Mouse (Mus musculus) neural tube, embryonic 13.5 days (tissue): Measurements from ENCODE around the gene Selenoo. TPM values are rescaled to one million over a fixed set of nuclear protein-coding genes. Genes with fewer than 3 reads are reported as not detected.
A peak's percentile ranks its signal among the peaks of the same experiment; 100 is the strongest.

Experiments used
- ATAC-seq: fragments of 200-750 bp; cut with Nextera tagmentation; 2 replicates; pipeline ENCODE4 v1.8.0; 2017; ENCODE audit warnings: low read depth, mild to moderate bottlenecking, moderate TSS enrichment, moderate library complexity
- H3K27ac ChIP-seq: fragments of 300-500 bp; sonication (generic); replicated peaks from 2 replicates; pipeline ENCODE4 v1.5.1; 2015; ENCODE audit warnings: moderate library complexity, mild to moderate bottlenecking, inconsistent platforms
- H3K27me3 ChIP-seq: fragments of 300-500 bp; sonication (generic); 2 replicates; pipeline ENCODE4 v1.6.1; 2015; ENCODE audit warnings: mild to moderate bottlenecking, inconsistent platforms
- H3K36me3 ChIP-seq: fragments of 300-500 bp; sonication (generic); 2 replicates; pipeline ENCODE4 v1.6.1; 2015; ENCODE audit warnings: mild to moderate bottlenecking, inconsistent platforms
- H3K4me1 ChIP-seq: fragments of 300-500 bp; sonication (generic); replicated peaks from 2 replicates; pipeline ENCODE4 v1.6.1; 2015; ENCODE audit warnings: inconsistent platforms
- H3K4me2 ChIP-seq: fragments of 300-500 bp; sonication (generic); 2 replicates; pipeline ENCODE4 v1.6.1; 2015; ENCODE audit warnings: inconsistent platforms, mild to moderate bottlenecking, moderate library complexity
- H3K4me3 ChIP-seq: fragments of 300-500 bp; sonication (generic); 2 replicates; pipeline ENCODE4 v1.5.1; 2015; ENCODE audit warnings: mild to moderate bottlenecking, inconsistent platforms
- H3K9ac ChIP-seq: fragments of 300-500 bp; sonication (generic); 2 replicates; pipeline ENCODE4 v1.6.1; 2015; ENCODE audit warnings: moderate library complexity, mild to moderate bottlenecking, inconsistent platforms
- H3K9me3 ChIP-seq: fragments of 300-500 bp; sonication (generic); 2 replicates; pipeline ENCODE4 v1.6.1; 2016; ENCODE audit warnings: inconsistent platforms
- WGBS: fragments of 180-500 bp; shearing (Covaris S2); methylation state at CpG from one replicate; pipeline ENCODE4 v1.1.7; 2015; 5-methylcytosine and 5-hydroxymethylcytosine counted together
- polyA plus RNA-seq: library from polyadenylated mRNA; unstranded; fragments of >200 nt; fragmentation: Nextera tagmentation; extraction: Ambion mirVana; gene quantifications from 2 replicates; pipeline ENCODE4 v1.2.1, GENCODE M21; 2015

The Selenoo gene
- polyA plus RNA-seq, 1 experiment from 2014 or later = 21.9 TPM

DNA sequence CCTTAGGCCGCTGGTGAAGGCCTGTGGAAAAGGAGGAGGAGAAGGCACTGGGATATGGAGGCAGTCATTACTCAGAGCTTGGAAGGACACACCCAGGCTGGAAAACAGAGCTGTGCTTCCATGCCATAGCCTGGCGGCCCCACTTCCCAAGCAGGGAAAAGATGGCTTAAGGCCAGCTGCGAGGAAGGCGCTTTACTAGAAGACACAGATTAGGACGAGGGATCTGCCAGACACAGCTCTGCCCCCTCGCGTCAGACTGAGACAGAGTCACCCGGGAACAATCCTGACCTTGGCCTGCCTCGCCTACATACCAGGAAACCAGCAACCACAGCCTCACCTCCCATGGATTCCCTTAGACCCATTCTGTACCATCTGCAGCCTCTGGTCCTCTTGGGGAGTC lies 21.3 kb downstream of the Selenoo start:
- Histone ChIP-seq H3K36me3 (peaks cover 94% of the 10 kb centered on the region), H3K9ac (no peak overlapping the region), H3K4me3 (no peak overlapping the region), H3K4me1 (no peaks in the 10 kb centered on the region), H3K27ac (no peak overlapping the region), H3K9me3 (no peaks in the 10 kb centered on the region), H3K4me2 (no peak overlapping the region), H3K27me3 (no peaks in the 10 kb centered on the region)
- whole genome bisulfite sequencing = 87% methylated on average over 9 of the region's 9 CpGs
- ATAC-seq = no peak

DNA sequence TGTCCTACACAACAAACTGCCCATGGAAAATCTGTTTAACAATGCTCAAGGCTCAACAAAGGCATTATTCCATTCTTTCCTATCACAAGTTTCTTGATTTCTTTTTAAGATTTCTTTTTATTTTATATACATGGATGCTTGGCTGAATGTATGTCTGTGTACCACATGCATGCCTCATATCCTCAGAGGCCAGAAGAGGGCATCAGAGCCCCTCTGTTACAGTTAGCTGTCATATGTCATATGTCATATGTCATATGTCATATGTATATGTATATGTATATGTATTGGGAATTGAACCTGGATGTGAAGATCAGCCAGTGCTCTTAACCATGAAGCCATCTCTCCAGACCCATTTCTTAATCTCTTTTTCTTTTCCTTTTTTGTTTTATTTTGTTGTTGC lies 29.1 kb downstream of the Selenoo start:
- H3K4me1 ChIP-seq = peaks cover 33% of the 10 kb centered on the region
- no peak overlapping the region for H3K4me2 ChIP-seq
- H3K36me3 ChIP-seq = peaks cover 45% of the 10 kb centered on the region
- no peaks in the 10 kb centered on the region for H3K9me3 ChIP-seq
- H3K27me3 ChIP-seq = no peaks in the 10 kb centered on the region
- no peak overlapping the region for H3K9ac ChIP-seq
- H3K27ac ChIP-seq = no peak overlapping the region
- H3K4me3 ChIP-seq = no peak overlapping the region
- no peak for ATAC-seq

DNA sequence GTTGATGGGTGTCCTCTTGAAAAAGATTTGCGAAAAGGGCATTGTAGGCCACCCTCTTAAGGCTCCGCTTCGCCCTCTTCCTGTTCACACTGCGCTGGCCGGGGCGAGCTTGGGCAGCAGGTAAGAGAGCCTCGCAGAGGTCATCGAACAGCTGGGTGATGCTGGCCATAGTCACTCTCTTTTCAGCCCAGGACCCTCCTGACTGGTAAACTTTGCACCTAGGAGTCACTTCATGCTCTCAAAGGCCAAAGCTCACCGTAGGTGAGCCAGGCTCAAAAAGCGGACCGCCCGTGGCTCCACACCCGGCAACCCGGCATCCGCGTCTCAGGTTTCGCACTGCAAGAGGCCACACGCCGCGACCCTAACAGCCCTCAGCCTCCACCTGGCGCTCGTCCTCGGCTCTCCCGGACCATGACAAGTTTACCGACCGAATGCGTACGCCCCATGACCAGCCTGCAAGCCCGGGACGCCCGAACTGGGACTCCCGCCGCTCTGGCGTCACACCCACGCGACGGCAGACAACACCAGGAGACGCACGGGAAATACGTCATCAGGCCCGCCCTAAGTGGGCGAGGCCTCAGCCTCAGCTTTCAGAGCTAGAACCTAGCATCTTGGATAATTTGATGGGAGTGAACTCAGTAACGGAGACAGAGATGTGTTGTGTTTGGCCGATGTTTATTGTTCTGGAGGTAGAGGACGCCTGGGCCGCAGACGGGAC lies 33.9 kb downstream of the Selenoo start, which contains the start of gene Tubgcp6:
Gene Tubgcp6 (minus strand): TSS at position 464 of the 718 bp plus-strand sequence.
- peak; percentile 78 for ATAC-seq
- no peaks in the 10 kb centered on the region for H3K27me3 ChIP-seq
- peak within 1 kb of the TSS; percentile 99 for H3K4me2 ChIP-seq
- peaks cover 10% of the 10 kb centered on the region for H3K36me3 ChIP-seq
- H3K9me3 ChIP-seq = no peaks in the 10 kb centered on the region
- H3K4me3 ChIP-seq = peak within 1 kb of the TSS; percentile 73
- H3K4me1 ChIP-seq = peaks cover 54% of the 10 kb centered on the region
- peak within 1 kb of the TSS; percentile 86 for H3K9ac ChIP-seq
- H3K27ac ChIP-seq = peak within 1 kb of the TSS; percentile 92
- under 1% methylated on average over 47 of the region's 47 CpGs for WGBS

DNA sequence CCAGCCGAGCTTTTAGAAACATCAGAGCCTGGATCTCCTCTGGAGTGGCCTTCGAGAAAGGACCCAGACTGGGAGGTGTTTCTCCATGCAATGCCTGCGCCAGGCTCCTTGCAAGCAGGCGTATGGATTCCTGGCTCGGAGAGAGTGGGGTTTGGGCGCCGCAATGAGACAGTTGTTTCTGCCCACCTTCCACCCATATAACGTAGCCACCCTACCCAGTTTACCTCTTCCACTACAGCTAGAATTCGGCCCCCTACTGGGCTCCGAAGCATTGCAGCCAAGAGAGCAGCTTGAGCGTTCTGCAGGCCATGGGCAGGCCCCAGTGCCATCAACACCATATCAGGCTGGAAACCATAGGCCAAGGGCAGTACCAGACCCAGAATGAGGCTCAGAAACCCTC lies 34.7 kb downstream of the Selenoo start:
- peaks cover 4% of the 10 kb centered on the region; the same call in 1 of the 2 replicates for H3K36me3 ChIP-seq
- peak overlapping the region; percentile 99 for H3K4me2 ChIP-seq
- peak; percentile 28 for ATAC-seq
- H3K9me3 ChIP-seq = no peaks in the 10 kb centered on the region
- H3K9ac ChIP-seq = peak overlapping the region; percentile 86
- 31% methylated on average over 11 of the region's 11 CpGs for WGBS
- H3K4me1 ChIP-seq = peaks cover 60% of the 10 kb centered on the region
- peak overlapping the region; percentile 92 for H3K27ac ChIP-seq
- no peaks in the 10 kb centered on the region for H3K27me3 ChIP-seq
- H3K4me3 ChIP-seq = peak overlapping the region; percentile 73

DNA sequence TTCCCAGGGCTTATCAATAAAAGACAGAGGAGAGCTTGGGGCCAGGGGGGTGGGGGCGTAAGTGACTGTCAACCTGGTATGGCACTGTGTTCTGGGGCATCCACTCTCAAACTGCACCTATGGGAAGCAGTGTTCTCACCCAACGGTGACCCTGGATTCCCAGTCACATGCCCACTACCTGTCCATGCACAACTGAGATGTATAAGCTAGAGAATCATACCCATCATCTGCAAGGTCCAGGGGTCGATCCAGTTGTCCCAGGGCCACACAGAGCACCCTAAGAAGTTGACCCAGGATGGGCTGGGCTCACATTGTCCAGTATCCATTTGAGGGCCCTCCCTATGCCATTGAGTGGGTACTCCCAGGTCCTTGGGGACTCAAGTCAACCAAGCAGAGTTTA lies 35.4 kb downstream of the Selenoo start:
- no peak overlapping the region for H3K4me3 ChIP-seq
- H3K9me3 ChIP-seq = no peaks in the 10 kb centered on the region
- peak overlapping the region; percentile 99; the same call in 1 of the 2 replicates for H3K4me2 ChIP-seq
- peak overlapping the region; percentile 92; the same call in 1 of the 2 replicates for H3K27ac ChIP-seq
- H3K4me1 ChIP-seq = peaks cover 65% of the 10 kb centered on the region
- H3K9ac ChIP-seq = 0 out of 2 replicates have a peak overlapping the region, but pooled peaks have one; percentile 5
- H3K36me3 ChIP-seq = peaks cover 4% of the 10 kb centered on the region; the same call in 1 of the 2 replicates
- no peaks in the 10 kb centered on the region for H3K27me3 ChIP-seq
- no peak for ATAC-seq
- 97% methylated on average over 3 of the region's 3 CpGs for WGBS

DNA sequence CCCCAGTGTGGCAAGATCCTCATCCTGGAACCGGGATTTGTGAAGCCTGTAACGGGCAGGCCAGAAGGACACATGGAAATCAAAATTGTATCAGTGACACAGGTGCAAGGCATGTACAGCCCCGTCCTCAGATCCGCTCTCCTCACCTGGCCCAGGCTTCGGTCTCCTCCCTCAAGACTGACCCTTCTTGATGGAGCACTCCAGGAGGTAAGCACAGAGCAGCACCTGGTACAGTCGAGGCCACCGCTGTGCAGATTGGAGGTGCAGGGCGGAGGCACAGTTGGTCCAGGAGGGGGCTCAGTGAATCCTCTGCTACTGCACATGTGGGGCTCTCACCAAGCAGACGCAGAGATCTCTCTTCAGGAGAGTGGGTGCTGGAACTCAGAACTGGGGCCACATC lies 36.5 kb downstream of the Selenoo start:
- Histone ChIP-seq H3K4me3 (no peak overlapping the region), H3K9ac (no peak overlapping the region), H3K27ac (no peak overlapping the region), H3K4me1 (peaks cover 55% of the 10 kb centered on the region), H3K4me2 (no peak overlapping the region), H3K9me3 (no peaks in the 10 kb centered on the region), H3K27me3 (no peaks in the 10 kb centered on the region), H3K36me3 (peaks cover 1% of the 10 kb centered on the region; the same call in 1 of the 2 replicates)
- no peak for ATAC-seq
- WGBS = 97% methylated on average over 9 of the region's 9 CpGs

DNA sequence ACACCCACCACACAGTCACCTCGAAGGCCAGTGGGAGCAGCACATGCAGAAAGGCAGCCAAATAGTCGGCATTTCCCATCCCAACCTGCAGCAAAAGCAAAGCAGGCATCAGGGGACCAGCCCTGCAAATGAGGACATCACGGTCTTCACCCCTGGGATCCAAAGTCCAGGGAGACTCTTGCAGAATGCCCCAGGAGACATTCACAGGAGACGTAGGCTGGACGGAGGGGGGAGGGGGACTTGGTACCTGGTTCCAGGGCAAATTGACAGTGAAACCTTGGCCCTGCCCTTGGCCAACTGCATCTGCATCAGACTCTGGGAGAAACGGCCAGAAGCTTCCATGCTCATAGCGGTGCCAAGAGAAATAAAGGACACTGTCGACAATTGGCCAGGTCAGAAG lies 37.7 kb downstream of the Selenoo start:
- H3K4me2 ChIP-seq = no peak overlapping the region
- 90% methylated on average over 8 of the region's 8 CpGs for WGBS
- H3K9ac ChIP-seq = no peak overlapping the region

DNA sequence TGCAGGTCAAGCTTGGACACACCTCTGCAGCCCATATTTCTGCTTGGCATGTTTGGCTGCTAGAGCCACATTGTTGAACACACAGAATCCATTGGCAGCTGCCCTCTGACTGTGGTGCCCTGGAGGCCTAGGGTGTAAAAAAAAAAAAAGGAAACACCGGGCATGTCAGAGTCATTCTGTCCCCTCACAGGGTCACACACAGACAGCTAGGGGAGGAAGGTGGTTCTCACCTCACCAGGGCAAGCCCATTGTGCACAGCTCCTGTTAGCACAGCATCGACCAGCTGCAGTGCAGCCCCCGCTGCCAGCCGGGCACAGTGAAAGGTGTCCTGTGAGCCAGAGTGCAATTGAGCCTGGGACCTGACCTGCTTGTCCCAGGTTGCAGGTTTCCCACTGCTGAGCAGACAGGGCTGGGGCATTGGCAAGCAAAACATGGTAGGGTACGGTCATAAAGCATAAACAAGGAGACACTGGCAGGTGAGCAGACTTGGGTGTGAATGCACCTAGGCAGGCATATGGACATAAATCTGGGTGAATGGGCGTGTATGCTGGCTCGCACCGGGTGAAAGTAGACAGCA lies 38.6 kb downstream of the Selenoo start:
- H3K27me3 ChIP-seq = no peaks in the 10 kb centered on the region
- WGBS = 75% methylated on average over 8 of the region's 8 CpGs
- peak overlapping the region; percentile 78 for H3K9ac ChIP-seq
- H3K4me2 ChIP-seq = peak overlapping the region; percentile 79
- peak overlapping the region; percentile 81; the same call in 1 of the 2 replicates for H3K27ac ChIP-seq
- peaks cover 4% of the 10 kb centered on the region; the same call in 1 of the 2 replicates for H3K36me3 ChIP-seq
- no peak for ATAC-seq
- peaks cover 34% of the 10 kb centered on the region for H3K4me1 ChIP-seq
- H3K4me3 ChIP-seq = peak overlapping the region; percentile 60
- H3K9me3 ChIP-seq = no peaks in the 10 kb centered on the region

More for the DNA sequence above, 37.7 kb downstream of the Selenoo start:
- no peak overlapping the region for H3K4me3 ChIP-seq
- H3K9me3 ChIP-seq = no peaks in the 10 kb centered on the region
- H3K27me3 ChIP-seq = no peaks in the 10 kb centered on the region
- peaks cover 4% of the 10 kb centered on the region; the same call in 1 of the 2 replicates for H3K36me3 ChIP-seq
- peaks cover 42% of the 10 kb centered on the region for H3K4me1 ChIP-seq
- no peak for ATAC-seq
- H3K27ac ChIP-seq = no peak overlapping the region

DNA sequence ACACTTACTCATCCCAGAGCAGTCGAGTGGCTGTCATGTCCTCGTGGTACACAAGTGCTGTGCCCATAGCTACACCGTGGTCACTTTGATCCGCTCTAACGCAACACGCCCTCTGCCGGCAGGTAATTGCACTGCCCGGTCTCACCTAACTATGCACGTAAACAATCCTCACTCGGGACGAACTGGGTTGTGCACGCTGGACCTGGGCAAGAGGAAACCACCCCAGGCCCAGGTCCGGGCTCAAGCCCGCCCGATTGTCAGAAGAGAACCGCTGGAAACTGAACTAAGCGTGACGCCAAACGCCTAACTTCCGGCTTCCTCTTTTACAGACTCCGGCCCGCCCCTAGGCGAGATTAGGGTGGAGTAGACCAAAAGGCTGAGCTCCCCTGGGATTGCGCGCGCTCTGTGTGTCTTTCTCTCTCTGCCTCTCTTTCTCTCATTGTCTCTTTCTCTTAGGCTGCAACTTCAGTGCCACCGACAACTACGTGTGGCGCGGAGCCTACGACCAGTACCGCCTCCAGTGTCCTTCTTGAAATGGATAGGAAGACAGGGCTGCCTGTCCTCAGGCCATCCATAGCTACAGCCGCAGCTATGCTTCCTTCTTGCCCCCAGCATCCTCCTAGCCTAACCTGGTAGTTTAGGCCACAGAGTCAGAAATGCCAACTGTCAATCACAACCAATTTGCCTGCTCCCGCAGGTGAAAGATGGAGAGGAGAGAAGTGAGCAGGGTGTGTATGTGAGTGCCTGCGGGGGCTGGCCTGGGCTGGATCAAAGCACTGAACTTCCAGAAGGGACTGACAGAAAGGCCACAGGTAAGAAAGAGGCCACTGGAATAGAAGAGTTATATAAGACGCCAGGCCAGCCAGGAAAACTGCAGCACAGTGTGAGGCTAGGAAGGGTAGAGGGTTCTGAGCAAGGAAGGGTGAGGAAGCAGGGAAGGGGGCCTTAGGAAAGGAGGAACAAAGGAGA lies 39.8 kb downstream of the Selenoo start, which contains the start of gene Hdac10:
Gene Hdac10 (minus strand): TSS at position 319 of the 969 bp plus-strand sequence.
- ATAC-seq = peak; percentile 83
- Histone ChIP-seq H3K36me3 (peaks cover 4% of the 10 kb centered on the region; the same call in 1 of the 2 replicates), H3K27ac (peak within 1 kb of the TSS; percentile 81), H3K27me3 (no peaks in the 10 kb centered on the region), H3K9ac (peak within 1 kb of the TSS; percentile 78), H3K4me2 (peak within 1 kb of the TSS; percentile 79), H3K9me3 (no peaks in the 10 kb centered on the region), H3K4me3 (peak within 1 kb of the TSS; percentile 60), H3K4me1 (peaks cover 27% of the 10 kb centered on the region)
- WGBS = 3% methylated on average over 36 of the region's 36 CpGs

DNA sequence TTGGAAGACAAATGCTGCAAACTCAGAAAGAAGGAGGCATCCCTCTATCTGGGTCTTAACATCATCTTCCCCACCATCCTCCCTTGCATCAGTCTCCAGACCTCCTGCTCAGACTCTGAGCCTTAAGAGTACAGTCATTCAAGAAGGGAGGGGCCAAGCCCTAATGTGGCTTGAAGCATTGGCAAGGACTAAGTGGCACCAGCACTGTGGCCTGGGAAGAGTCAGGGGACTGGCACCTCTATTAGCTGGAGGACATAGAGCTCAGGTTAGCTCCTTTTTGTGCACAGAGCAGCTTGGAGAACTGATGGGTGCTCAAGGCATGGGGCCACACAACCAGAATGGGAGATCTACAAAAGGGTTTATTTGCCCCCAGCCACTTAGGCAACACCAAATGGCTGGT lies 41.4 kb downstream of the Selenoo start:
- Histone ChIP-seq H3K4me2 (no peak overlapping the region), H3K27ac (no peak overlapping the region), H3K4me3 (no peak overlapping the region), H3K27me3 (no peaks in the 10 kb centered on the region), H3K9ac (no peak overlapping the region), H3K9me3 (no peaks in the 10 kb centered on the region), H3K36me3 (0 out of 2 replicates have a peak, but pooled peaks cover 4% of the 10 kb centered on the region), H3K4me1 (peaks cover 21% of the 10 kb centered on the region)
- no peak for ATAC-seq

DNA sequence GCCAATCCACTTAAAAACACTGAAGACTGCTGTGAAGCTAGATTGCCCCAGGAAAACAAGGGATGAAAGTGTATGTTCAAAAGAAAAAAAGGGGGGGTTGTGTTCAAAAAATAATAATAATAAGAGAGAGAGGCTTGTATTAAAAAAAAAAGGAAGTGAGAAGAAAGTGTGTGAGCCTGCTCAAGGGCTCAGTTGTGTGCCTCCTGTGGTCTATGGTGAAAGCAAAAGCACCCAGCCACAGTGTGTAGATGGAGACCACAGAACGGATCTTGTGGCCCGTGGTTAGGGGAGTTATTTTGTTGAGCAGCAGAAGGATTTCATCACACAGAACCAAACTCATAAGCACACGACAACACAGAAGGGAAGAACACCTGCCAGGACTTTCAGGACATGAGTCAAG lies 42.4 kb downstream of the Selenoo start:
- 90% methylated on average over 3 of the region's 3 CpGs for WGBS
- no peak overlapping the region for H3K4me3 ChIP-seq
- H3K4me2 ChIP-seq = no peak overlapping the region
- H3K27me3 ChIP-seq = no peaks in the 10 kb centered on the region
- no peaks in the 10 kb centered on the region for H3K9me3 ChIP-seq
- peaks cover 21% of the 10 kb centered on the region for H3K4me1 ChIP-seq
- no peak for ATAC-seq
- 0 out of 2 replicates have a peak, but pooled peaks cover 4% of the 10 kb centered on the region for H3K36me3 ChIP-seq
- H3K9ac ChIP-seq = no peak overlapping the region
- H3K27ac ChIP-seq = no peak overlapping the region
